Mouse (Mus musculus): ENCODE results near the gene Xrn1.

- TF ChIP-seq ZNF384 (IDR thresholded peaks at IDR 0.05; ENCODE audit: low read depth, low read length), result no peak
- TF ChIP-seq CHD2 (IDR thresholded peaks at IDR 0.05; ENCODE audit: low read depth, low read length), result no peak
Measured at GRCm38 (mm10) chr9:96102846-96103245, 148.3 kb downstream of the Xrn1 start.
